Mouse (Mus musculus): ENCODE data around the gene Vpreb3. TPM values are rescaled to one million over a fixed set of nuclear protein-coding genes. Genes with fewer than 3 reads are reported as not detected.
"Not testable (repeated sequence)": the region's sequence is repeated elsewhere in the genome, so short reads cannot be mapped to it uniquely, and the experiment has no call there.

The Vpreb3 gene
- total RNA-seq, 4 experiments from 2014 or later = not detected

DNA sequence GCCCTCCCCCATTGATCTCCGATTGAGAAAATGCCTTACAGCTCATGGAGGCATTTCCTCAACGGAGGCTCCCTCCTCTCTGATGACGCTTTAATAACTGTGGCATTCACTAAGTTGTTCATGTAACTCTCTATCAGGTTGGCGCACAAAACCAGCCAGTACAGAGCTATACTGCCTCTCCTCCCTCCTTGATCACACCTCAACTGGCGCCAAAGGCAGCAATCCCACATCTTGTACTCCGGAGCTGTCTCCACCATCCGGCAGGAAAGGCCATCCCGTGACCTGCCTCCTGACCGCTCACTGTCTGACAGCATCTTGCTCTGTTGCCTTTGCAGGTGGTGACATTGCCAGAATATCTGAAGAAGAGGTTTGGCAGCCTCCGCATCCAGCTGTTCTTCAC, 31.0 kb downstream of the Vpreb3 start:
- DNase-seq (ENCODE audit: low spot score) = no peak

DNA sequence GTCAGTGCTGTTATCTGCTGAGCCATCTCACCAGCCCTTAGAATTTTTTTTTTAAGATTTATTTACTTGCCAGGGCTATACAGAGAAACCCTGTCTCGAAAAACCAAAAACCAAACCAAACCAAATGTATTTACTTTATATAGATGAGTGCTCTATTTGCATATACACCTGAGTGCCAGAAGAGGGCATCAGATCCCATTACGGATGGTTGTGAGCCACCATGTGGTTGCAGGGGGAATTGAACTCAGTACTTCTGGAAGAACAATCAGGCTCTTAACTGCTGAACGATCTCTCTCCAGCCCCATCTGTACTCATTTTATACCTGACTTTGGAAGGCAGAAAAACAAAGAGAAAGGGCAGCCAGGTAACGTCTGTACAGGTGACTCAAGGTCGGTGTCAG, 32.4 kb downstream of the Vpreb3 start:
- no peak for DNase-seq (ENCODE audit: low spot score)

DNA sequence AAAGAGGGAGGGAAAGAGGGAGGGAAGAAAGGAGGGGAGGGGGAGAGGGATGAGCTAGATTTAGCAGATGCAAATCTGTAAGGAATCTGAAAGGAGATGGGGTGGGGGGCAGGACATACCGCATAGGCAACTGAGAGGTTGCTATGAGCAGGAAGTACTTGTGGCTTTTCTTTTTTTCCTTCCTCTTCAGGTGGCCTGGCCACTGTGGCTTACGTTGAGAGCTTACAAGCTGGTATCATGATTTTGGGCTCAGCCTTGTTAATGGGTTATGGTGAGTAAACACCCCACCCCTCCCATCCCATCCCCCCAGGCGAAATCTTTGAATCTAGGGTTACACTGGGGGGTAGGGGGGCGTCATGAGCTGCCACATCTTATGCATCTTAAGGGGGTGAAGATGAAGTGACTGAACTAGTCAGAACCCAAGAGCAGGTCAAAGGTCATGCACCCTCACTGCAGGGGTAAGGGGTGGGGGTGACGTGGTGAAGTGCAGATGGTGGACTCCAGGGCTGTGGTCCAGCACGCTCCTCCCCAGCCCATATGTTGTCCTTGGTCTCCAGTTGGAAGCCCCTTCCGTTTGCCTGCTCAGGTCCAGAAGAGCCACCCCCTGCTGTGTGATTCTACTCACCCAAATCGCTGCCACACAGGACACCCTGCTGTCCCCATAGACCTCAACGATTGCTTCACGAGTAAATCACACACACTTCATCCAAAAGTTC, 35.4 kb downstream of the Vpreb3 start:
- no peak for DNase-seq (ENCODE audit: low spot score)

DNA sequence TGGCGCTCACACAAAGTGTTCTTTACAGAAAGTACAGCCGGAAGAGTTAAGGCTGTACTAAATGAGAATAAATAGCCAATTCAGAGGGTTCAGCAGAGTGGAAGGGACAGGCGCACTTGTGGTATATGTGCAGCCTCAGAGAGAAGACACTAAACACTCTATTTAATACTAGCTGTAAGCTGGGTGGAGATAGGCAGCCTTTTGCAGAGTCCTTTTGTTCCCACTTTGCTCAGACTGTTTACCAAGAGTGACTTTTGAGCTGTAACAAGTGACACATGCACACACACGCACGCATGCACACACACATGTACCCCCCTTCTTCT, 35.9 kb downstream of the Vpreb3 start:
- no peak for DNase-seq (ENCODE audit: low spot score)

DNA sequence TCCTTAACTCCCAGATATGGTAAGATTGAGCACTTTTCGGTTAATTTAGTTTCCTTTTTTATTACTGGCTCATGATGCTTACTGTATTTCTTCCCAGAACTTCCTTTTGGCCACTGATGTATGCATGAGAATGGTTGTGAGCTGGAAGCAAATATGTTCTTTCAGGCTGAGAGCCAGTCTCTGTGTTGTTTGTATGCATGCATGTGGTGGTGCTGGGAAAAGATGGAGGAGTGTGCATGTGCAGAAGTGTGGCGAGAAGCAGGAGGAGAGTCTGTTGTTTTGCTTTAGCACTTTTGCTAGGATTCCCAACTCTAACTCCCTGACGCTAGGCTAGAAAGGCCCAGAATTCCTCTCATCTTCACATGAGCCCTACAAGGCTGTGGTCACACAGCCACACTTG, 36.6 kb downstream of the Vpreb3 start:
- no peak for DNase-seq (ENCODE audit: low spot score)

DNA sequence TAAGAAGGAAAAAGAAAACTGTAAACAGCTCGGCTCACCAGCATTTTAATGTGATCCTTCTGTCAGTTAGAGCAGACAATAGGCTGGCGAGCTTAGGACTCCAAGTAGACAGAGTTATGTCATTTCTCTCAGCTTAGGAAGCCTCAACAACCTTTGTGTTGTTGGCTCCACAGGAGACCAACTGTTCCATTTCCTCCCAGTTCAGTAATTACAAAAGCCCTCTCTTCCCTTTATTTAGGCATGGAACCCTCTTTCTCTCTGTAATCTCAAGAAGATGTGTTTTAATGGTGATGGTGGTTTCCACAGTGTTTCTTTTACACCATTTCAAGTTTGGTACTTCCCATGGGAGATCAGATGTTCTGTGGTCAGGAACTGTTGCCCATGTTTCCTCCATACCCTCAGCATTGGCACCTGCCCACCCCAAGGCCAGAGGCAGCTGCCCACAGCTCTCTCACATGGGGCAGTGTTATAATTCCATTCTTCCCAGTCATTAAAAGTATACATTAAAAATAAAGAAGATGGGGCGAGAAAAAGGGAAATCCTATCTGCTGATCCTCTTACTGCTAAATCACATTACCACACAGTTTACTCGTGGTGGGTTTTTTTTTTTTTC, 47.7 kb downstream of the Vpreb3 start:
- DNase-seq (ENCODE audit: low spot score) = no peak

DNA sequence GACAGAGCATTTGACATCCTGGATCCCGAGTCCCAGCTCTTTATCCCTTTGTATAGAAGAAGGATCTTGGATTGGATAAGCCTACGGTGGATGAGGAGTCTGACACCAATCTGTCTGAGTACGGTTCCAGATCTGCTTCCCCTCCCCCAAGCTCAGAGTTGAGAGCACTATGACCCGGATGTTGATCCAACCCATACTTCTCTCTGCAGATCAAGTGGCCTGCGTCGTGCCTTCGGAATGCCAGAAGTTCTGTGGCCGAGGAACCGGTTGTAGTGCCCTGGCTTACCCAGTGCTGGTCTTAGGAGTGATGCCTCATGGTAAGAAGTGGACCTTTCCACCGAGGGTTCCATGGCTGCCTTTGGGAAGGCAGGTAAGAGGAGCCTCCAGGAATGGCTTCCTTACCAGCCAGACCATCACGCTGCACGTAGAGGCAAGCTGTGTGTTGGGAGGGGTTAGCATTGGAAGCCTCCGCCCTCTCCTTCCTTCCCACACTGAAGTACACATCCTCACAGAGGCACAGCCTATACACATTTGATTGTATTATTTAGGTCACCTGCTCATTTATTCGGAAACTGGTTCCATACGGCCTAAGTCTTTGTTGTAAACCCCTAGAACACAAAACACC, 50.9 kb downstream of the Vpreb3 start:
- no peak for DNase-seq (ENCODE audit: low spot score)

DNA sequence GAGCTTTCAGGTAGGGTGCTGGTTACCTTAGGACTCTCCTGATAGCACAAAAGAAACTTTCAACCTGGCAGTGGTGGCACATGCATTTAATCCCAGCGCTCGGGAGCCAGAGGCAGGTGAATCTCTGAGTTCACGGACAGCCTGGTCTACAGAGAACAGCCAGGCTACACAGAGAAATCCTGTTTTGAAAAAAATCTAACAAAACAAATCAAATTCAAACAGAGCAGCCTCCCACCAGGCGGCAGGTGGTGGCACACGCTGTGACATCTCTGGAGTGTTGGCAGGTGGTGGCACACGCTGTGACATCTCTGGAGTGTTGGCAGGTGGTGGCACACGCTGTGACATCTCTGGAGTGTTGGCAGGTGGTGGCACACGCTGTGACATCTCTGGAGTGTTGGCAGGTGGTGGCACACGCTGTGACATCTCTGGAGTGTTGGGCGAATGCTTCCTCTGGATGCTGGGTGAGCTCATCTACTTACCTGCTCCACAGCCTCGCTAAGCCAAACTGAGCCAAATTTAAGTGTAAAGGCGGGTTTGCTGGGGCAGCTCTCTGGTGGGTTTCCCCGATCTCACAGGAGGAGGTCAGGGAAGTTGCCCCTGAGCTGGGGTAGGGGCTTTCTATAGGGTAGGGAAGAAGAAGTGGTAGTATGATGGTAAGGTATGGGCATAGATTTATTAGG, 51.8 kb downstream of the Vpreb3 start:
- DNase-seq (ENCODE audit: low spot score) = not testable (repeated sequence)

DNA sequence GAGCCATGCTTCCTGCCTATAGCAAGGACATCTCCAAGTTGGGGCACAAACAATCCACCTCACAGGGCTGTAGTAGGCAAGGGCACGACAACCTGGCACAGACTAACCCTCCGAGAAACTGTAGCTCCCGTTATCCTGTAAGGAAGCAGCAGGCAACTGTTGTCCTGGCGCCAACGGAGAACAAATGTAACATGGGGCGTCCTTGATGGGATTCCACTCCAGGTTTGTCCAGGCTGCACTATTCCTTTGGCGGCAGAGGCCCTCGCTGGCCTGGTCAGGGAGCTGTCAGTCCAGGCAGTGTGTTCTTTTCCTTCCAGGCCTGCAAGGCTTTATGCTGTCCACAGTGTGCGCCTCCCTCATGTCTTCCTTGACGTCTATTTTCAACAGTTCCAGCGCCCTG, 52.6 kb downstream of the Vpreb3 start:
- DNase-seq (ENCODE audit: low spot score) = no peak

DNA sequence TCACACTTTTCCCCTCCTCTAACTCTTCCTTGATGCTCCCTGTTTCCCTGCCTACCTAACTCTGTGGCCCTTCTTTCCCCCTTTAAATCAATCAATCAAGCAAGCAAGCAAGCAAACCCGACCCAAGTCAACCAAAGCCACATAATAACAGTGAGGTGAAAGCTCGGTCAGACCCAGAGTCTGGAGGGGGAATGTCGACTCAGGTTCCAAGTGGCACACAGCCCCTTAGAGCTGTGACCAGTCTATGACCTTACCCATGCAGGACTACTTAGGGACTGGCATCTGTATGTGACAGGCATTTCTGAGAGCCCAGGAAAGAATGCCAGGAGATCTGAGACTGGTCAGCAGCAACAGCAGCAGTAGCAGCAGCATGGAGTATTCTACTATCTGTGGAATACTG, 53.5 kb downstream of the Vpreb3 start:
- DNase-seq (ENCODE audit: low spot score) = no peak

Other genes with a start within 250 kb of the Vpreb3 start
- gene Cabin1, start 178.7 kb upstream of the Vpreb3 start, total RNA-seq (2022) = 10 to 100 TPM; 15.5 to 22.0 (median 20.8) TPM
- 100 to 1,000 TPM in 1 of 4 experiments, 10 to 100 TPM in 3; 83.6 to 103 (median 88.3) TPM for gene Ddt, start 169.6 kb upstream of the Vpreb3 start, total RNA-seq (2022)
- gene Gm20441, start 162.1 kb upstream of the Vpreb3 start, total RNA-seq (2022) = not detected
- gene Gstt3, start 161.6 kb upstream of the Vpreb3 start, total RNA-seq (2022) = 1 to 10 TPM; 3.0 to 5.6 (median 5.0) TPM
- gene Gstt1, start 144.5 kb upstream of the Vpreb3 start, total RNA-seq (2022) = 10 to 100 TPM; 15.7 to 26.4 (median 22.1) TPM
- not detected for gene Gstt4, start 120.5 kb upstream of the Vpreb3 start, total RNA-seq (2022)
- gene Gstt2, start 105.6 kb upstream of the Vpreb3 start, total RNA-seq (2022) = 10 to 100 TPM in 3 of 4 experiments, 1 to 10 TPM in 1; 7.3 to 16.9 (median 13.2) TPM
- 100 to 1,000 TPM; 216 to 258 (median 253) TPM for gene Mif, start 82.8 kb upstream of the Vpreb3 start, total RNA-seq (2022)
- gene Derl3, start 49.6 kb upstream of the Vpreb3 start, total RNA-seq (2022) = under 1 TPM in 2 of 4 experiments, not detected in 2; 0.34 to 0.35 TPM
- 10 to 100 TPM; 17.3 to 25.0 (median 21.4) TPM for gene Smarcb1, start 21.4 kb upstream of the Vpreb3 start, total RNA-seq (2022)
- 1,000 to 10,000 TPM; 1,724 to 2,176 (median 1,900) TPM for gene Chchd10, start 9.9 kb upstream of the Vpreb3 start, total RNA-seq (2022)
- gene Mmp11, start 6.6 kb upstream of the Vpreb3 start, total RNA-seq (2022) = 1 to 10 TPM; 4.1 to 7.8 (median 4.6) TPM
- not detected for gene Gm867, start 2.4 kb upstream of the Vpreb3 start, total RNA-seq (2022)
- gene Gm5134, start 11.5 kb downstream of the Vpreb3 start, total RNA-seq (2022) = not detected
- gene Zfp280b, start 89.6 kb downstream of the Vpreb3 start, total RNA-seq (2022) = 1 to 10 TPM; 5.9 to 8.4 (median 6.5) TPM
- not detected for gene Slc5a4b, start 167.9 kb downstream of the Vpreb3 start, total RNA-seq (2022)
- gene Slc5a4a, start 204.4 kb downstream of the Vpreb3 start, total RNA-seq (2022) = not detected

All from heart, adult 8-10 months (tissue).